ENCODE assay signal across 16 mouse cellular contexts in genomic region chr5:141558731-141559130, GRCm38 (mm10).
"Had no signal": no experiment of that assay in that cellular context is flagged by ENCODE, and none has a peak within 500 bp of the region (broad histone marks: within the 10 kb centered on the region; RNA-seq: fewer than 3 reads in every experiment).

No protein-coding gene starts in this region.

- H3K4me2 ChIP-seq: limb, embryonic 12.5 days; liver, embryonic 12.5 days; lung, embryonic 14.5 days; midbrain, embryonic 11.5 days; midbrain, embryonic 15.5 days; neural tube, embryonic 12.5 days had no signal

- H3K9me3 ChIP-seq: limb, embryonic 12.5 days; liver, embryonic 12.5 days; midbrain, embryonic 15.5 days; neural tube, embryonic 12.5 days had no signal

- H3K36me3 ChIP-seq: limb, embryonic 12.5 days; liver, embryonic 12.5 days; midbrain, embryonic 15.5 days; neural tube, embryonic 12.5 days had no signal

- H3K27ac ChIP-seq: kidney, postnatal 0 days; limb, embryonic 12.5 days; liver, embryonic 12.5 days; midbrain, embryonic 15.5 days; neural tube, embryonic 12.5 days had no signal

- H3K4me1 ChIP-seq: liver, embryonic 12.5 days had no signal

- H3K27me3 ChIP-seq: limb, embryonic 12.5 days; liver, embryonic 12.5 days; neural tube, embryonic 12.5 days had no signal

- H3K9ac ChIP-seq: limb, embryonic 12.5 days; liver, embryonic 12.5 days; lung, embryonic 14.5 days; midbrain, embryonic 15.5 days; neural tube, embryonic 12.5 days had no signal

- ATAC-seq: intestine, postnatal 0 days; liver, embryonic 12.5 days; midbrain, embryonic 15.5 days had no signal

- H3K4me3 ChIP-seq: limb, embryonic 12.5 days; liver, embryonic 12.5 days; midbrain, embryonic 15.5 days; neural tube, embryonic 12.5 days had no signal

- DNase-seq: kidney, adult 8-10 months; kidney, postnatal 36 days; layer of hippocampus, adult 9-11 months; layer of hippocampus, postnatal 36 days; lung, embryonic 14.5 days; lung, postnatal 10 days; lung, postnatal 4 days; right cerebral cortex, postnatal 25 days; thymus, postnatal 4 days had no signal
